Mouse (Mus musculus) kidney, adult 9 months (tissue): ENCODE measurements around the gene Rgs6.

Experiments used
- DNase-seq: peaks from one replicate; pipeline ENCODE4 v3.0.0; 2022

The Rgs6 gene

DNA sequence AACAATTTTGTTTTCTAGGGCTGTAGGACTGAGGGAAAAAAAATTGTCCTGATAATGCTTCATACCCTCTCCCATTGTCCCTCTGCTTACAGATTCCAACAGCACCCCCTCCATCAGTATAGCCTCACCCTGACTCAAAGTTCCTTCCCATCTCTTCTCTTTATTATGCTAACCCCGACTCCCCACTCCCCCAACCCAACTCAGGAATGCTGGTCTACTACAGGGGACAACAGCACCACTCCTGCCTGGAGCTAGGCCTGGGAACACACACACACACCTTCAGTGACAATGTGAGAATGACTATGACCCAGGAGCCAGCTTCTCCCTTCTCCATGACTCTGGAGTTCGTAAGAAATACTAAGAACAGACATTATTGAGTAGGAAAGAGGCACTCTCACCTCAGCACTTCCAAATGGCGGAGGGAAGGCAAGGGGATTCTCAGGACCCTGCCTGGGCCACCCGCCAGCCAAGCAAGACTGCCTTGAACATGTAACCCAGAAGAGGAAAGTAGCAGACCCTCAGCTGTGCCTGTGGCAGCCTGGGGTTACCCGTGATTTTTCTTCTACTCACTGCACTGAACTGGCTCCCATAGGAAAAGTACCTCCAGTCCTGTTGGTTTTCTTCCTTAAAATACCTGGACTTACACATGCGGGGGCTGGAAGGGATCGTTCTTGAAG is 623.2 kb downstream of the Rgs6 start:
- no peak for DNase-seq
